Mouse (Mus musculus) spleen, adult 2 months (tissue): Measurements from ENCODE around the gene Ttc38.

Source experiments
- CTCF ChIP-seq: fragments of 200-500 bp; IDR thresholded peaks from 2 replicates; pipeline ENCODE4 v1.5.1; 2011; ENCODE audit warnings: mild to moderate bottlenecking, inconsistent platforms; ENCODE audit not compliant: insufficient read depth, insufficient read length, insufficient replicate concordance; ENCODE audit errors: extremely low read depth
- POLR2A ChIP-seq: fragments of 200-500 bp; IDR thresholded peaks from 2 replicates; pipeline ENCODE4 v1.6.1; 2011; ENCODE audit warnings: low read depth, low read length, inconsistent platforms

DNA sequence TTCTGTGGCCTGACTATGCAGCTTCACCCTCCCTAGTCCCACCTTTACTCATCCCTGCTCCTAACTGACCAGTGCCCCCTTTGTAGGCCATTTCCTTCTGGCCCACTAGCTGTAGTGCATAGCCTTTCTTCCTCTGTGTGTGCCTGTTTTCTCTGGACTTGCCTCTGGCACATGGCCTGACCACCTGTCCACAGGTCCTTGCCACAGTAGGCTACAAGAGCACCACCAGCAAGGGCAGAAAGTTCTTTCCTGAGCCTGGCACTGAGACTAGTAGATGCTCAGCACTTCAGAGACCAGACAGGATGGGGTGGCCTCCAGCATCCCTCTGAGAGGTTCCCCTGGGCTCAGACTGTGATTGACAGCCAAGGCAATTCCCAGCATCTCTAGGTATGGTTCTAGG, 13.0 kb downstream of the Ttc38 start:
- no peak for TF ChIP-seq CTCF
- TF ChIP-seq POLR2A, result no peak
